Mouse (Mus musculus) induced T-regulatory cell, adult 2 months (primary cell): ENCODE results near the gene Rimbp2.
"Not testable (repeated sequence)": the region's sequence is repeated elsewhere in the genome, so short reads cannot be mapped to it uniquely, and the experiment has no call there.

Experiments
- DNase-seq: peaks from one replicate; pipeline ENCODE4 v3.0.0-alpha.2; 2012; ENCODE audit warnings: low read depth

Rimbp2 gene

GRCm38 (mm10) chr5:128953278-128954070, at the start of gene Rimbp2:
Rimbp2 (minus strand) TSS chr5:128953486.
- no peak for DNase-seq

- no peak for DNase-seq
These were observed 49.3 kb upstream of the Rimbp2 start for GRCm38 (mm10) chr5:129002571-129003011.

- no peak for DNase-seq
These were observed 47.6 kb upstream of the Rimbp2 start for GRCm38 (mm10) chr5:129000706-129001468.

- DNase-seq: no peak
These were observed 34.1 kb upstream of the Rimbp2 start for GRCm38 (mm10) chr5:128987141-128987954.

GRCm38 (mm10) chr5:128985946-128986345, 32.7 kb upstream of the Rimbp2 start:
- no peak for DNase-seq

- no peak for DNase-seq
These were observed 31.2 kb upstream of the Rimbp2 start for GRCm38 (mm10) chr5:128984536-128984935.

- peak; percentile 80 for DNase-seq
These were observed 28.3 kb upstream of the Rimbp2 start for GRCm38 (mm10) chr5:128981607-128982006.

- DNase-seq: no peak
These were observed 27.6 kb upstream of the Rimbp2 start for GRCm38 (mm10) chr5:128980857-128981256.

GRCm38 (mm10) chr5:128978957-128979356, 25.7 kb upstream of the Rimbp2 start:
- DNase-seq: no peak

- DNase-seq: not testable (repeated sequence)
These were observed 24.2 kb upstream of the Rimbp2 start for GRCm38 (mm10) chr5:128977466-128977865.

- DNase-seq: no peak
These were observed 23.0 kb upstream of the Rimbp2 start for GRCm38 (mm10) chr5:128976266-128976665.

- DNase-seq: peak; percentile 78
These were observed 18.0 kb upstream of the Rimbp2 start for GRCm38 (mm10) chr5:128971298-128971697.

- DNase-seq: no peak
These were observed 17.6 kb upstream of the Rimbp2 start for GRCm38 (mm10) chr5:128970878-128971277.

GRCm38 (mm10) chr5:128964353-128964752, 11.1 kb upstream of the Rimbp2 start:
- no peak for DNase-seq

GRCm38 (mm10) chr5:128958916-128959315, 5.6 kb upstream of the Rimbp2 start:
- no peak for DNase-seq

- DNase-seq: not testable (repeated sequence)
These were observed 1.1 kb upstream of the Rimbp2 start for GRCm38 (mm10) chr5:128954371-128954770.

- DNase-seq: no peak
These were observed 743 bp downstream of the Rimbp2 start for GRCm38 (mm10) chr5:128952291-128953195.

- no peak for DNase-seq
These were observed 1.8 kb downstream of the Rimbp2 start for GRCm38 (mm10) chr5:128951472-128951871.

- DNase-seq: peak; percentile 12
These were observed 6.2 kb downstream of the Rimbp2 start for GRCm38 (mm10) chr5:128947093-128947492.

- no peak for DNase-seq
These were observed 12.8 kb downstream of the Rimbp2 start for GRCm38 (mm10) chr5:128940436-128940835.

GRCm38 (mm10) chr5:128935359-128935899, 17.9 kb downstream of the Rimbp2 start:
- DNase-seq: no peak
